Mouse (Mus musculus) lung, postnatal 0 days (tissue): ENCODE results near the gene Pkn1.

Experiments
- CTCF ChIP-seq: IDR thresholded peaks from 2 replicates; pipeline ENCODE4 v1.5.1; 2016; ENCODE audit warnings: antibody characterized with exemption, mild to moderate bottlenecking
- EP300 ChIP-seq: IDR thresholded peaks from 2 replicates; pipeline ENCODE4 v1.6.1; 2016; ENCODE audit warnings: antibody characterized with exemption, mild to moderate bottlenecking, control low read depth

DNA sequence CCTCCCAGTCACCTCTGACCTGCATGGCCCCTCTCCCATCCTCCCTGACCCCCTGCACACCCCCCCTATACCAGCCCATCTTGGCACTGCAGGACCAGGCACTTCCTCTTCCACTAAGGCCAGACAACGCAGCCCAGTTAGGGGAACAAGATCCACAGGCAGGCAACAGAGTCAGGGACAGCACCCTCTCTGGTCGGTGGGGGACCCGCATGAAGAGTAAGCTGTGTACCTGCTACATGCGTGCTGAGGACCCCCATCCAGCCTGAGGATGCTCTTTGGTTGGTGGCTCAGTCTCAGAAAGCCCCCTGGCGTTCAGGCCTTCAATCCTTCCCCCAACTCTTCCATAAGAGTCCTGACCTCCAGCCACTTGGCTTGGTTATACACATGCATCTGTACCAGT lies 7.4 kb upstream of the Pkn1 start:
- no peak for TF ChIP-seq CTCF
- no peak for TF ChIP-seq EP300
